In genomic region chr19:58911386-58911785, GRCm38 (mm10) we compare ENCODE assay signal across 8 mouse cellular contexts. TPM values are rescaled to one million over a fixed set of nuclear protein-coding genes. Genes with fewer than 3 reads are reported as not detected.
A peak's percentile ranks its signal among the peaks of the same experiment; 100 is the strongest.
DNase-seq lines count a peak whose midpoint lies in the region; ATAC-seq and TF ChIP-seq lines count a peak whose summit lies in the region.

No protein-coding gene starts in this region.

- DNase-seq in CH12.LX (ENCODE audit: extremely low read depth) = peak; percentile 80
- DNase-seq in adrenal gland, postnatal 4 days (ENCODE audit: low spot score in 2 of 2) = peak; percentile 22 to 43
- peak; percentile 72 to 82 for DNase-seq in heart, postnatal 10 days
- DNase-seq in kidney, postnatal 36 days = peak; percentile 47 to 86
- peak; percentile 58 to 63 for DNase-seq in thymus, postnatal 36 days

- intact Hi-C loops in heart, postnatal 10 days (cut with DNase I) = loop anchor here (1.0 to 10.0 kb wide), 3 partner anchors 173 to 297 kb away; no protein-coding TSS in a partner anchor

- H3K9me3 ChIP-seq in CH12.LX (replicated peaks; ENCODE audit: low read length) = no peaks in the 10 kb centered on the region
- no peaks in the 10 kb centered on the region for H3K9me3 ChIP-seq in forebrain, embryonic 12.5 days
- H3K9me3 ChIP-seq in liver, embryonic 16.5 days (replicated peaks; ENCODE audit: control insufficient read depth, low read length) = no peaks in the 10 kb centered on the region

- peak; percentile 70 for ATAC-seq in forebrain, embryonic 12.5 days (ENCODE audit: low FRiP score)
- ATAC-seq in liver, embryonic 16.5 days (ENCODE audit: low read depth) = no peak
- ATAC-seq in neutrophil, adult 5-6 weeks (ENCODE audit: extremely low read depth, insufficient number of reproducible peaks, low FRiP score, poor library complexity, severe bottlenecking) = peak; percentile 31; the same call in 1 of the 2 replicates

- no peaks in the 10 kb centered on the region for H3K79me2 ChIP-seq in CH12.LX (replicated peaks; ENCODE audit: control insufficient read depth, extremely low read depth, insufficient read depth, poor library complexity, severe bottlenecking)

- no peaks in the 10 kb centered on the region for H3K27me3 ChIP-seq in CH12.LX (replicated peaks)
- peaks cover 62% of the 10 kb centered on the region for H3K27me3 ChIP-seq in forebrain, embryonic 12.5 days
- peaks cover 2% of the 10 kb centered on the region; the same call in 1 of the 2 replicates for H3K27me3 ChIP-seq in liver, embryonic 16.5 days (ENCODE audit: control insufficient read depth, insufficient read depth, low read depth, low read length)

- WGBS in forebrain, embryonic 12.5 days = 7% methylated on average over 9 of the region's 9 CpGs
- 8% methylated on average over 9 of the region's 9 CpGs for WGBS in liver, embryonic 16.5 days (ENCODE audit: insufficient replicate concordance)

- peak overlapping the region; percentile 48 for H3K27ac ChIP-seq in CH12.LX (ENCODE audit: insufficient read depth, low read depth)
- 0 out of 2 replicates have a peak overlapping the region, but pooled peaks have one; percentile 25 for H3K27ac ChIP-seq in forebrain, embryonic 12.5 days
- no peak overlapping the region for H3K27ac ChIP-seq in liver, embryonic 16.5 days (ENCODE audit: low read length)

- TF ChIP-seq RAD21 in CH12.LX (IDR thresholded peaks at IDR 0.05; ENCODE audit: low read depth, low read length) = peak; percentile 90

- TF ChIP-seq CTCF in CH12.LX (conservative IDR thresholded peaks at IDR 0.05 in 1 of 2, IDR thresholded peaks at IDR 0.05 in 1 of 2; ENCODE audit: low read depth in 2 of 2, low read length in 2 of 2) = peak; percentile 81 to 95

- dilution Hi-C loops in CH12.LX (cut with MboI; ENCODE audit: extremely low pct_ligation_motif_present, extremely low pct_unique_long_range_greater_than_20kb, low sequenced_read_pairs) = no loop called here

- TF ChIP-seq EP300 in CH12.LX (IDR thresholded peaks at IDR 0.05; ENCODE audit: low read length) = no peak

- peak overlapping the region; percentile 48 for H3K4me2 ChIP-seq in CH12.LX (ENCODE audit: insufficient read depth, low read depth, poor library complexity, severe bottlenecking)
- H3K4me2 ChIP-seq in forebrain, embryonic 12.5 days = peak overlapping the region; percentile 54
- peak overlapping the region; percentile 32 for H3K4me2 ChIP-seq in liver, embryonic 16.5 days (ENCODE audit: low read depth, low read length)

- H3K4me3 ChIP-seq in CH12.LX (replicated peaks in 1 of 3; ENCODE audit: low read depth in 2 of 3, low read length in 2 of 3, poor library complexity in 1 of 3) = peak overlapping the region; percentile 42 to 60 (median 45)
- peak overlapping the region; percentile 29 for H3K4me3 ChIP-seq in forebrain, embryonic 12.5 days (replicated peaks)
- H3K4me3 ChIP-seq in liver, embryonic 16.5 days (ENCODE audit: low read depth, low read length) = peak overlapping the region; percentile 36

- H3K4me1 ChIP-seq in CH12.LX (ENCODE audit: control insufficient read depth in 1 of 2, insufficient read depth in 2 of 2) = peaks cover 3 to 29% of the 10 kb centered on the region in 2 experiments; a peak in 3 of 4 replicates
- peaks cover 11% of the 10 kb centered on the region for H3K4me1 ChIP-seq in forebrain, embryonic 12.5 days
- no peaks in the 10 kb centered on the region for H3K4me1 ChIP-seq in liver, embryonic 16.5 days (ENCODE audit: control insufficient read depth, low read depth, low read length)

- in situ Hi-C loops in CH12.LX (cut with MboI; ENCODE audit: low pct_ligation_motif_present, low pct_unique_long_range_greater_than_20kb, low sequenced_read_pairs) = loop anchor here (5.0 kb wide), 2 partner anchors 171 to 296 kb away; no protein-coding TSS in a partner anchor

- peak overlapping the region; percentile 48 for H3K9ac ChIP-seq in CH12.LX (ENCODE audit: insufficient read depth, low read depth)
- H3K9ac ChIP-seq in forebrain, embryonic 12.5 days = peak overlapping the region; percentile 30; the same call in 1 of the 2 replicates
- H3K9ac ChIP-seq in liver, embryonic 16.5 days (ENCODE audit: low read depth, low read length) = no peak overlapping the region

- no peak for TF ChIP-seq POLR2A in CH12.LX (IDR thresholded peaks at IDR 0.05; ENCODE audit: low read depth, low read length)

- H3K36me3 ChIP-seq in CH12.LX (replicated peaks in 1 of 2; ENCODE audit: control insufficient read depth in 1 of 2, insufficient read depth in 1 of 2, low read length in 1 of 2) = no peaks in the 10 kb centered on the region
- no peaks in the 10 kb centered on the region for H3K36me3 ChIP-seq in forebrain, embryonic 12.5 days (replicated peaks)
- no peaks in the 10 kb centered on the region for H3K36me3 ChIP-seq in liver, embryonic 16.5 days (ENCODE audit: control insufficient read depth, insufficient read depth)

TF ChIP-seq in CH12.LX, 34 proteins besides CTCF, POLR2A, EP300 and RAD21:
- TF ChIP-seq JUND (conservative IDR thresholded peaks at IDR 0.05; ENCODE audit: low read depth, low read length) (no peak), MYC (IDR thresholded peaks at IDR 0.05; ENCODE audit: low read depth, low read length) (no peak), MEF2A (IDR thresholded peaks at IDR 0.05; ENCODE audit: borderline replicate concordance, low read depth, low read length) (peak; percentile 28; the same call in 1 of the 2 replicates), ZC3H11A (IDR thresholded peaks at IDR 0.05; ENCODE audit: low read depth, low read length) (peak; percentile 93), SMC3 (IDR thresholded peaks at IDR 0.05; ENCODE audit: low read depth, low read length) (peak; percentile 97), BHLHE40 (IDR thresholded peaks at IDR 0.05; ENCODE audit: low read depth, low read length) (0 out of 2 replicates have a peak, but pooled peaks have one; percentile 30)

RNA-seq across cellular contexts. Expression of gene Eno4, which starts 31.8 kb away (rescaled TPM):
- total RNA-seq in CH12.LX (2012; rRNA removed) = 0.25 and 0.34 TPM in 2 replicates
- 1.1 and 1.2 TPM in 2 replicates for total RNA-seq in CH12.LX (2014; rRNA removed)
- polyA plus RNA-seq in CH12.LX (2012; ENCODE audit: insufficient read length, low read depth) = 1.3 and 1.6 TPM in 2 replicates
- total RNA-seq in adrenal gland, postnatal 4 days (2021) = under 1 TPM; 0.31 to 0.45 TPM
- 0.79 and 1.6 TPM in 2 replicates for polyA plus RNA-seq in forebrain, embryonic 12.5 days (2016; fragmentation: Nextera tagmentation; extraction: Ambion mirVana)
- total RNA-seq in heart, postnatal 10 days (2021) = under 1 TPM in 1 of 2 experiments, not detected in 1; 0.12 TPM
- 0.05 TPM in 1 of 2 replicates, not detected in the other for polyA plus RNA-seq in liver, embryonic 16.5 days (2015; fragmentation: Nextera tagmentation; extraction: Ambion mirVana)
- not detected in 2 replicates for total RNA-seq in neutrophil, adult 5-6 weeks (2017)

RNA-seq across cellular contexts. Expression of gene Hspa12a, which starts 32.1 kb away (rescaled TPM):
- total RNA-seq in CH12.LX (2012; rRNA removed) = 0.92 and 1.4 TPM in 2 replicates
- 1.2 and 1.4 TPM in 2 replicates for total RNA-seq in CH12.LX (2014; rRNA removed)
- 1.6 and 1.9 TPM in 2 replicates for polyA plus RNA-seq in CH12.LX (2012; ENCODE audit: insufficient read length, low read depth)
- total RNA-seq in adrenal gland, postnatal 4 days (2021) = 10 to 100 TPM; 76.5 to 78.5 TPM
- polyA plus RNA-seq in forebrain, embryonic 12.5 days (2016; fragmentation: Nextera tagmentation; extraction: Ambion mirVana) = 17.0 and 18.1 TPM in 2 replicates
- 10 to 100 TPM; 26.2 to 29.8 TPM for total RNA-seq in heart, postnatal 10 days (2021)
- 0.21 and 0.22 TPM in 2 replicates for polyA plus RNA-seq in liver, embryonic 16.5 days (2015; fragmentation: Nextera tagmentation; extraction: Ambion mirVana)
- total RNA-seq in neutrophil, adult 5-6 weeks (2017) = 0.81 and 1.2 TPM in 2 replicates

Comparison
In these comparisons a context has a peak if more than half of its experiments do, and no peak if none do; other contexts are left out.
1. RNA of gene Hspa12a, which starts 32.1 kb away (total RNA-seq): 76.5 to 78.5 TPM in adrenal gland, postnatal 4 days and 26.2 to 29.8 TPM in heart, postnatal 10 days; 0.92 to 1.4 TPM in CH12.LX and 0.81 to 1.2 TPM in neutrophil, adult 5-6 weeks; every median in the first group is over 10 times any median in the second.
2. Peak in every context shown above with its lines, with median percentiles within 50 percentile points of each other: DNase-seq, H3K4me2 ChIP-seq and H3K4me3 ChIP-seq.